Mouse (Mus musculus) heart, embryonic 14.5 days (tissue): ENCODE measurements at regions not wholly inside any gene's neighbourhood (a gene's known extent, or its start where the extent isn't known, plus 50 kb on each side); places are given as distances from the start of the nearest gene placed in this dataset.

ENCODE experiments used
- ATAC-seq: fragments of 200-750 bp; cut with Nextera tagmentation; 2 replicates; pipeline ENCODE4 v1.8.0; 2017; ENCODE audit warnings: low read depth, moderate TSS enrichment; ENCODE audit not compliant: insufficient number of reproducible peaks, insufficient read depth, low FRiP score
- H3K27ac ChIP-seq, 2 experiments: fragments of 200-500 bp in 1 of 2; fragments of 300-500 bp in 1 of 2; sonication (generic) in 1 of 2; replicated peaks in 1 of 2; 2 replicates each; pipeline ENCODE4 v1.5.1; 2012 to 2014; ENCODE audit warnings: low read depth in 2 of 2, low read length in 2 of 2, control low read depth in 1 of 2, mild to moderate bottlenecking in 1 of 2, mixed read lengths in 1 of 2; ENCODE audit not compliant: control insufficient read depth in 1 of 2, insufficient read depth in 1 of 2
- H3K27me3 ChIP-seq: fragments of 300-500 bp; sonication (generic); 2 replicates; pipeline ENCODE4 v1.6.1; 2014; ENCODE audit warnings: mild to moderate bottlenecking, low read length, control low read depth; ENCODE audit not compliant: control insufficient read depth, insufficient read depth
- H3K36me3 ChIP-seq: fragments of 300-500 bp; sonication (generic); 2 replicates; pipeline ENCODE4 v1.6.1; 2014; ENCODE audit warnings: mild to moderate bottlenecking, control low read depth, low read length, mixed read lengths; ENCODE audit not compliant: control insufficient read depth, insufficient read depth
- H3K4me1 ChIP-seq, 2 experiments: fragments of 200-500 bp in 1 of 2; fragments of 300-500 bp in 1 of 2; sonication (generic) in 1 of 2; 2 replicates each; pipeline ENCODE4 v1.6.1; 2012 to 2014; ENCODE audit warnings: low read length in 2 of 2, control low read depth in 1 of 2, mixed read lengths in 1 of 2; ENCODE audit not compliant: control insufficient read depth in 2 of 2, insufficient read depth in 2 of 2
- H3K4me2 ChIP-seq: fragments of 300-500 bp; sonication (generic); 2 replicates; pipeline ENCODE4 v1.6.1; 2014; ENCODE audit warnings: mild to moderate bottlenecking, low read length
- H3K4me3 ChIP-seq, 2 experiments: fragments of 200-500 bp in 1 of 2; fragments of 300-500 bp in 1 of 2; sonication (generic) in 1 of 2; 2 replicates each; pipeline ENCODE4 v1.5.1; 2012 to 2014; ENCODE audit warnings: low read length in 2 of 2, mild to moderate bottlenecking in 2 of 2, control low read depth in 1 of 2, low read depth in 1 of 2, moderate library complexity in 1 of 2; ENCODE audit not compliant: control insufficient read depth in 1 of 2, insufficient read depth in 1 of 2
- H3K9ac ChIP-seq: fragments of 300-500 bp; sonication (generic); 2 replicates; pipeline ENCODE4 v1.6.1; 2014; ENCODE audit warnings: mild to moderate bottlenecking, low read length
- H3K9me3 ChIP-seq: fragments of 300-500 bp; sonication (generic); 2 replicates; pipeline ENCODE4 v1.6.1; 2016; ENCODE audit warnings: low read length, control low read depth; ENCODE audit not compliant: control insufficient read depth
- WGBS: fragments of 180-500 bp; shearing (Covaris S2); extraction: QIAGEN DNeasy Blood & Tissue Kit; methylation state at CpG from one replicate; pipeline ENCODE4 v1.1.7; 2014; 5-methylcytosine and 5-hydroxymethylcytosine counted together

DNA sequence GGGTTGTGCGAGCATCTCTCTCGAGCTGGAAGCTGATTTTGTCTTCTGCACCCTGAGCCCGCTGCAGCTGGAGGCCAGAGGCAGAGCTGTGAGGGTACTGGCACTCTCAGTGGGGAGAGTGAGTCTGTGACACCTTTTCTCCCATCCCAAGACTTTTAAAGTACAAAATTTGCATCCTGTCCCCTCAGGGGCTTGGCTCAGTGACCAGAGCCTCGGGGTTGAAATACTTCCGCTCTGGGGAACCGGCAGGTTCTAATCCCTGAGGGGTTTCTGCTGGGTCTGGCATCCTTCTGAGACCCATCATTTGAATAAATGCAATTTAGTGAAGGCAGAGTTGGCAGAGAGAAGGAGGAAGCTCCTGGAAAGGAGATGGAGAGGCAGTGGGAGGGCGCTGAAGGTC, 340.5 kb upstream of the Smim15 start:
- no peak overlapping the region for H3K9ac ChIP-seq
- H3K4me2 ChIP-seq: no peak overlapping the region
- no peak overlapping the region for H3K4me3 ChIP-seq
- peaks cover 0 to 4% of the 10 kb centered on the region in 2 experiments; a peak in 2 of 4 replicates for H3K4me1 ChIP-seq
- no peaks in the 10 kb centered on the region for H3K36me3 ChIP-seq
- WGBS: 42% methylated on average over 7 of the region's 7 CpGs
- ATAC-seq: no peak
- no peaks in the 10 kb centered on the region for H3K27me3 ChIP-seq
- no peaks in the 10 kb centered on the region for H3K9me3 ChIP-seq
- no peak overlapping the region for H3K27ac ChIP-seq

DNA sequence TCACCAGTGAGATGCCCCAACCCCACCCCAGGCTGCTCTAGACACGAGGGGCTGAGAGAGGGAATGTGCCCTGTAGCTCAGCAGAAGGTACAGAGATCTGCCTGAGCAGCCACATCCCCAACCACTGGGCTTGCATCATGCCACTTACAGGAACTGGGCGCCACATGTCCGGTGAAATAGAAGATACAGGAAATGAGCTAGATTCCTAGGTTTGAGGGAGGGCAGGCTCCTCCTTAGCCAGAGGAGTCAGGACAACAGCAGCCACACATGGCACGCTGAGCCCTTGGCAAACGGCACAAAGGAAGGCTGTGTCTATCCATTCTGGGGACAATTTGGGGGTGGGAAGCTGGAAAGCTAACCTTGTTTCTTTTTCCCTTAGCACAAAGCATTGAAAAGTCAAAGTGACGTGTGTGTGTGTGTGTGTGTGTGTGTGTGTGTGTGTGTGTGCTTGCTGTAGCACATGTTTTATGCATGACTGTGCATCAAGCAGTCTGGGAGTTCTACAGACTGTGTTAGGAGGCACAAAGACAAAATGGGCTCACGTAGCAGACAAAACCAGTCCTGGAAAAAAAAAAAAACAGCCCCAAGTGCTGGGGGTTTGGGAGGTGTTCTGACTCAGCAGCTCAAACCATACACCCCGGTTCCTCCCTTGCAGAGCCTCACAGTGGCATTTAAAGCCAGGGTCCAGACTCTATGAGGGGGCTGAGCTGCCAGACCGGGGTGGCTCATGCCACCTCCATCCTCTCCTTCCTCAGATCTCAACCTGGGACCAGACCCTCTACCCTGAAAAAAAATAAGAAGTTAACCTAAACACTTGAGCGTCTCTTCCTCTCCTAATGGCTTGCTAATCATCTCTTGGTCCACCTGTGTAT, 343.7 kb upstream of the Smim15 start:
- no peaks in the 10 kb centered on the region for H3K36me3 ChIP-seq
- no peak overlapping the region for H3K4me3 ChIP-seq
- H3K4me1 ChIP-seq: peaks cover 0 to 4% of the 10 kb centered on the region in 2 experiments; a peak in 2 of 4 replicates
- no peak for ATAC-seq
- no peak overlapping the region for H3K27ac ChIP-seq
- WGBS: 59% methylated on average over 10 of the region's 10 CpGs
- no peak overlapping the region for H3K4me2 ChIP-seq
- H3K9me3 ChIP-seq: 0 out of 2 replicates have a peak, but pooled peaks cover 3% of the 10 kb centered on the region
- H3K27me3 ChIP-seq: no peaks in the 10 kb centered on the region
- H3K9ac ChIP-seq: no peak overlapping the region

DNA sequence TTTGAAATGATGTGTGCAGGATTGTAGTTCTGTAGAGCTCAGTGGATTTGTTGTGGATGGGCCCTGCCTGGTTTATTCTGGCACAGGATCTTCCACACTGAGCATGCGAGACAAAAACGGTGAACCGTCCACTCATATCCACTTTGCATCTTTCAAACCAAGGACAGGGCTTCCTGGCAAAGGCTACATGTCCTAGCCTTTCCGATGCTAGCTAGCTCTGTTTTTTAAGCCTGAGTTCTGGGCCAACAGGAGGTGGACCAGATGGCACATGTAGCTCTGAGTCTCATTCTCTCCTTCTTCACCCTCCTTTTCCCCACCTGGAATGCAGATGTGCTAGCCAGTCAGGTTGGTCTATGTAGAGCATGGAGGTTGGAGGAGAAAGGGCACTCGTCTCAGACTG, 345.0 kb upstream of the Smim15 start:
- WGBS: 83% methylated on average over 5 of the region's 5 CpGs
- Histone ChIP-seq H3K9me3 (0 out of 2 replicates have a peak, but pooled peaks cover 3% of the 10 kb centered on the region), H3K9ac (no peak overlapping the region), H3K4me2 (no peak overlapping the region), H3K4me1 (peaks cover 0 to 4% of the 10 kb centered on the region in 2 experiments; a peak in 2 of 4 replicates), H3K27me3 (no peaks in the 10 kb centered on the region), H3K36me3 (no peaks in the 10 kb centered on the region), H3K4me3 (no peak overlapping the region), H3K27ac (no peak overlapping the region)
- no peak for ATAC-seq

DNA sequence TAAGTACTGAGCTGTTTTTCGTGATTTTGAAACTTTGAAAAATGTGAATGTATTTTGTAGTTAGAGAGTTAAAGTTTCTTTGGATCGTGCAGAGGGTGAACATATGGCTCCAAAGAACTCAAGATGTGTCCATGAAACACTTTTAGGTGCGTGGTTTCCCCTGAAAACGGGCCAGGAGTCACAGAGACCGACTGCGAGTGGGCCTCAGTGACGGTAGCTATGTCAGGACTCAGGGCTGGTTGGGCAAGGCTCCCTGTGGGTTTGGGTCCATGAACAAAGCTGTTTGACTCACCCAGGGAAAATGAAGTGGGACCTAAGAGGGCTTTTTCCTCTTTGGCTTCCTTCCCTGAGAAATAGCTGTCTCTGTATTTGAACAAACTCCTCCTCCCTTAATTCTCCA, 345.9 kb upstream of the Smim15 start:
- H3K4me1 ChIP-seq: peaks cover 0 to 4% of the 10 kb centered on the region in 2 experiments; a peak in 2 of 4 replicates
- H3K4me3 ChIP-seq: no peak overlapping the region
- ATAC-seq: no peak
- 92% methylated on average over 7 of the region's 7 CpGs for WGBS
- no peaks in the 10 kb centered on the region for H3K36me3 ChIP-seq
- no peaks in the 10 kb centered on the region for H3K27me3 ChIP-seq
- no peak overlapping the region for H3K9ac ChIP-seq
- 0 out of 2 replicates have a peak, but pooled peaks cover 3% of the 10 kb centered on the region for H3K9me3 ChIP-seq
- H3K27ac ChIP-seq: no peak overlapping the region
- H3K4me2 ChIP-seq: no peak overlapping the region

DNA sequence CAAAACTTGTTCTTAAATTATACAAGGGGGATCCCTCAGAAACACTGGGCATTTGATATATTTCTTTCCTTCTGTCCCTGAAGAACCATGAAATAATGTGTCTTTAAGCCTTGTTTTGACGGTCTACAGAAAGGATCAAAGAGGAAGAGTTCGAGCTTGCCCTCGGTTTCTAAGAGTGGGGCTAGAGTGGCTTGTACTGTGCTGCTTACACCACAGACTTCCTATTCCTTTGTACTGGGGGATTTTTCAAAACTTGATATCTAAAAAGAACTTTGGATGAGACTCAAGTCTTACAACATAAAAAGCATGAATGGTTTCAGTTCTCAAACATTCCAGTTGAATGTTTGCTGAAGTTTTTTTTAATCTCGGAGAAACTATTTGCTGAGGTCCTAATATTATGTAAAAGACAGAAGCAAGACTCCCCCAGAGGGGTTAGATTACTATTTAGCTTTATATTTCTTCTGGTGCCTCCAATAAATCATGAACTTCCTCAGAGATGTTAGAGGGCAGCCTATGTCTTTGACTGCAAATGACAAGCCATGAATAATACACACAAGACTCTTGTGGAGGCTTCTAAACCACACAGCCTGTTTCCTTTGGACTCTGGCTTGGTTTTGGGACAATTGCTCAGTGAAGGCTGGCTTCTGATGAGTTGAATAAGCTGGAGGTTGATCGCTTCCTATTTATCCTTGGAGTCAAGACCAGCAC, 352.0 kb upstream of the Smim15 start:
- 79% methylated on average over 5 of the region's 5 CpGs for WGBS
- no peaks in the 10 kb centered on the region for H3K9me3 ChIP-seq
- H3K27ac ChIP-seq: no peak overlapping the region

DNA sequence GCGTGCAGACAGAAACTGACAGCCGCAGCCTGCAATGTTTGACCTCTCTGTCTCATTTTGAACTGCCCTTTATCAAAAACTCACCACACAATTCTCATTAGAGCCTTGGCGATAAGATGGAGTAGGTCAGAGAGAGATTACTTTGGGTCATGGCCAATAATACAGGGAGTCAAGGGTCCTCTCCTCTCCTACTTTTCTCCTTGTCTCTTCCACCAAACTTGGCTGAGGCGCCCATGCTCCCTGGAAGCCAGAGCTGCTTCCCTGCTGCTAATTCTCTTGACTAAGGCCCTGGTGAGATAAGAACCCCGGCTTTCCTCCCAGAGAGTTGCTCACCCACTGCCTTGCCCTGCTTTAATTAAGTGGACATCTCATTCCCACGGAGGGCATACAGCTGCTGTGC, 355.3 kb upstream of the Smim15 start:
- H3K9ac ChIP-seq: no peak overlapping the region
- ATAC-seq: no peak
- no peak overlapping the region for H3K4me3 ChIP-seq
- 24% methylated on average over 6 of the region's 6 CpGs for WGBS
- no peaks in the 10 kb centered on the region for H3K27me3 ChIP-seq
- no peak overlapping the region for H3K27ac ChIP-seq
- H3K4me2 ChIP-seq: no peak overlapping the region
- peaks cover 0 to 6% of the 10 kb centered on the region in 2 experiments; a peak in 2 of 4 replicates for H3K4me1 ChIP-seq
- no peaks in the 10 kb centered on the region for H3K36me3 ChIP-seq
- H3K9me3 ChIP-seq: no peaks in the 10 kb centered on the region

More for the DNA sequence above, 352.0 kb upstream of the Smim15 start:
- no peaks in the 10 kb centered on the region for H3K36me3 ChIP-seq
- no peak overlapping the region for H3K9ac ChIP-seq
- H3K4me3 ChIP-seq: no peak overlapping the region
- peaks cover 0 to 6% of the 10 kb centered on the region in 2 experiments; a peak in 2 of 4 replicates for H3K4me1 ChIP-seq
- no peak overlapping the region for H3K4me2 ChIP-seq
- no peaks in the 10 kb centered on the region for H3K27me3 ChIP-seq
- no peak for ATAC-seq

DNA sequence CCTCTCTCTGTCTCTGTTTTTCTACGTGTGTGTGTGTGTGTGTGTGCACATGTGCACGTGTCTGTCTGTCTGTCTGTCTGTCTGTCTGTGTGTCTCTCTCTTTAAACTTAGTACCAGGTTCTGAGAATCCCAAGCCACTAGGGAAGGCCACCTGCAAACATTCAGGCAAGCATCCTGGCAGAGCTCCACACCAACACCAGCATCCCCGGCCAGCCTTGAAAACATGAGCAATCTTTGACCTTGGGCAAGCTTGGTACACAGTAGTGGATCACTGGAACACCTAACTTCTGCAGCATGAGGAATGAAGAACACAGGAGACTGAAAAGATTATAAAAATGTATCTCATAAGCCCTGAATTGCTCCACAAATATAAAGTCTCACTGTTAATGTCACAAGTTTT, 359.0 kb upstream of the Smim15 start:
- Histone ChIP-seq H3K4me3 (no peak overlapping the region), H3K27me3 (no peaks in the 10 kb centered on the region), H3K27ac (no peak overlapping the region), H3K9me3 (no peaks in the 10 kb centered on the region), H3K4me2 (no peak overlapping the region), H3K36me3 (no peaks in the 10 kb centered on the region), H3K4me1 (peaks cover 0 to 6% of the 10 kb centered on the region in 2 experiments; a peak in 2 of 4 replicates), H3K9ac (no peak overlapping the region)
- no peak for ATAC-seq
- WGBS: 68% methylated on average over 3 of the region's 3 CpGs
